Mouse (Mus musculus) MEL (cell line): ENCODE measurements around the gene Ctsd.

ENCODE experiments used
- CTCF ChIP-seq, 3 experiments: IDR thresholded peaks in 2 of 3; conservative IDR thresholded peaks in 1 of 3; 2 replicates each; pipeline ENCODE4 v1.5.1; 2011 to 2012; ENCODE audit warnings: low read length in 3 of 3, low read depth in 2 of 3, mild to moderate bottlenecking in 2 of 3, improper control_type of control experiment in 1 of 3, inconsistent platforms in 1 of 3, mixed read lengths in 1 of 3, moderate library complexity in 1 of 3; ENCODE audit not compliant: control insufficient read depth in 1 of 3, insufficient read depth in 1 of 3, poor library complexity in 1 of 3, severe bottlenecking in 1 of 3
- GABPA ChIP-seq: IDR thresholded peaks from 2 replicates; pipeline ENCODE4 v1.6.1; 2012; ENCODE audit warnings: low read depth, mild to moderate bottlenecking, inconsistent platforms, low read length, improper control_type of control experiment, moderate library complexity
- POLR2A ChIP-seq, 2 experiments: IDR thresholded peaks; 2 replicates each; pipeline ENCODE4 v1.6.1; 2011 to 2012; ENCODE audit warnings: low read length in 2 of 2, mild to moderate bottlenecking in 2 of 2, control low read depth in 1 of 2, improper control_type of control experiment in 1 of 2, low read depth in 1 of 2, moderate library complexity in 1 of 2; ENCODE audit not compliant: control insufficient read depth in 1 of 2, insufficient read depth in 1 of 2, poor library complexity in 1 of 2
- TCF12 ChIP-seq: IDR thresholded peaks from 2 replicates; pipeline ENCODE4 v1.6.1; 2014; ENCODE audit warnings: low read depth, mild to moderate bottlenecking, inconsistent platforms, low read length, improper control_type of control experiment, moderate library complexity
- USF2 ChIP-seq, 2 experiments: IDR thresholded peaks; 2 replicates each; pipeline ENCODE4 v1.6.1; 2011 to 2012; ENCODE audit warnings: improper control_type of control experiment in 2 of 2, low read length in 2 of 2, borderline replicate concordance in 1 of 2, inconsistent platforms in 1 of 2, low read depth in 1 of 2, mild to moderate bottlenecking in 1 of 2; ENCODE audit not compliant: insufficient read depth in 1 of 2
- ZKSCAN1 ChIP-seq: IDR thresholded peaks from 2 replicates; pipeline ENCODE4 v1.6.1; 2012; ENCODE audit warnings: low read depth, mild to moderate bottlenecking, inconsistent platforms, low read length, improper control_type of control experiment, moderate library complexity

DNA sequence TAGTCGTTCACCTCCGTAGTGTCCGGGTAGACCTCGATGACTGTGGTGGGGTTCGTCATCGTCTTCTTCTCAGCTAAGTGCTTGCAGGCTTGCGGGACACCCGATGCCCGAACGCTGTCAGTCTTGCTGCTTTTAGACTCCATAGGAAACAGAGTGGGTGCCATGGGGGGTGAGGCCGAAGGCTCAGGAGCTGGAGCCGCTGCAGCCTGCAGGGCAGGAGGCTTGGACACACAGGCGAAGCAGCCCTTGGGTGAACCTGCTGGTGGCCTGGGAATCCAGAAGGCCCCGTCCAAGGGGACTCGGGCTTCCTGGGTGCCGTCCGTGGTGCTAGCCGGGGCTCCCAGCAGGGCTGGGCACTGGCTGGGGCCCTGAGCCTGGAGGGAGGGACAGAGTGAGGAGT lies 16.9 kb downstream of the Ctsd start:
- TF ChIP-seq POLR2A (IDR thresholded peaks at IDR 0.05; ENCODE audit: control insufficient read depth in 1 of 2, insufficient read depth in 1 of 2, low read depth in 1 of 2, low read length in 2 of 2, poor library complexity in 1 of 2): no peak
- no peak for TF ChIP-seq TCF12
- TF ChIP-seq ZKSCAN1: no peak
- no peak for TF ChIP-seq CTCF (IDR thresholded peaks at IDR 0.05 in 2 of 3, conservative IDR thresholded peaks at IDR 0.05 in 1 of 3; ENCODE audit: control insufficient read depth in 1 of 3, insufficient read depth in 1 of 3, low read depth in 2 of 3, low read length in 3 of 3, poor library complexity in 1 of 3, severe bottlenecking in 1 of 3)
- no peak for TF ChIP-seq GABPA
- TF ChIP-seq USF2 (IDR thresholded peaks at IDR 0.05; ENCODE audit: borderline replicate concordance in 1 of 2, insufficient read depth in 1 of 2, low read depth in 1 of 2, low read length in 2 of 2): no peak
